Mouse (Mus musculus) right cerebral cortex, postnatal 4 days (tissue): ENCODE measurements around the gene Rnf150.
A peak's percentile ranks its signal among the peaks of the same experiment; 100 is the strongest.
"Not testable (repeated sequence)": the region's sequence is repeated elsewhere in the genome, so short reads cannot be mapped to it uniquely, and the experiment has no call there.

Experiments
- DNase-seq: peaks from one replicate; pipeline ENCODE4 v3.0.0-alpha.2; 2022

Gene Rnf150

DNA sequence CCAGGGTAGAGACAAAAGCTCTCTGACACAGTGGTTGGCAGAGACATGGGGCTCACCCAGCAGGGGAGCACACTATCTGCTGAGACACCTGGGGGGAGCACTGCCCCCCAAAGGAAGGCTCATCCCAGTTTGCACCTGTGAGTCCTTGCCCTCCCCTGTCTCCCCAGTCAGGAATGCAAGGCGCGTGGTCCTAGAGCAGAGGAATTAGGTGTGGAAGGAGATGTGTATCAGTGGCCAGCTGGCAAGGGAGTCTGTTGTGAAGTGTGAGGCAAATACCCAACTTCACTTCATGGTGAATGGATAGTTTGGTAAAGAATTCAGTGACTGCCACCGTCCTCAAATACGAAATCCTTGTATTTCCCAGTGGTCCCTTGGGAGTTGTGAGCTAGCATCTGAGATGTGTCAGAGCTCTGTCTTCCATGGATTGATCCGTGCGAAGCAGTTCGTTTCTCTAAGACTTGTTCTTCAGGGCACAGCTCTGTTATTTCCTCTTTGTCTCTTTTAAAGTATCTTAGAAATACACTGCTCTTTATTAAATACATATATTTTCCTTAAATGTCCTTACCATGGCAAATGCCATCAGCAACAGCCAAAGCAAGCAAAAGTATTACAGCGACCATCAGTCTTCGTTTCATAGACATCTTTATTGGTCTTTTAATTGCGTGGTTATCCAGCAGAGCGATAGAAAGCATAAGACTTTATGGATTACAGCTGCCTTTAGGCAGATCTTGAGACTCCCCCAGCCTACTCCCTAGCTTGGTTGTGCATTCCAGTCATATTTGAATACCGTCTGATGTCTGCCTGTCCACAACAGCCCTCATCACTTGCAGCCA is 215.8 kb downstream of the Rnf150 start:
- DNase-seq: no peak

DNA sequence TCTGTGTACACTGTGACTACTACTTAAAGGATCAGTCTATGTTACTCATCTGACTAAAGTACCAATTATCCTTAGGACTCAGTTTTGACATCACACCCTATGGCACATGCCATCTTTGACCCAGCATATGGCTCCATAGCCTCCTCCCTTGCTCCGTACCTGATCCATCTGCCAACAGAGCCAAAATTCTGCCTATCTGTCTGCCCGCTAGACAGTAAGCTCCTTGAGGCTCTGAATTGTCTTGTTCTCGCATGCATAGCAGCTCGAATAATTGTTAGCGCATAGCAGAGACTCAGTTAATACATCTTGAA is 216.3 kb downstream of the Rnf150 start:
- no peak for DNase-seq

DNA sequence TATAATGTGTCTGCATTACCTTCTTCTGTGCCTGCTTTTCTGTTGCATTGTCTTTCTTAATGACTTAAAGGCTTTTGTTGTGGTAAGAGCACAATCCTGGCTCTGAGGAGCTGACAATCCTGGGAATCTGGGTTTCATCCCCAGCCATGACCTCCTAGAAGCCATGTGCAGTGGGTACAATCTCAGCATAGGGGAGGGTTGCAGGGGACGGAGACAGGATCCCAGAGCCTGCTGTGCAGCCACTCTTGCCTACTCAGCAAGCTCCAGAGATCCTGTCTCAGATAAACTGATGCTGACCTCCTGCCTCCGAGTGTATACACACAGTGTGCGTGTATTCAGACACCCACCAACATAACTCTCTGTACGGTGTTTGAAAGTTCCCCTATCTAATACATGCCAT is 218.1 kb downstream of the Rnf150 start:
- DNase-seq: no peak

DNA sequence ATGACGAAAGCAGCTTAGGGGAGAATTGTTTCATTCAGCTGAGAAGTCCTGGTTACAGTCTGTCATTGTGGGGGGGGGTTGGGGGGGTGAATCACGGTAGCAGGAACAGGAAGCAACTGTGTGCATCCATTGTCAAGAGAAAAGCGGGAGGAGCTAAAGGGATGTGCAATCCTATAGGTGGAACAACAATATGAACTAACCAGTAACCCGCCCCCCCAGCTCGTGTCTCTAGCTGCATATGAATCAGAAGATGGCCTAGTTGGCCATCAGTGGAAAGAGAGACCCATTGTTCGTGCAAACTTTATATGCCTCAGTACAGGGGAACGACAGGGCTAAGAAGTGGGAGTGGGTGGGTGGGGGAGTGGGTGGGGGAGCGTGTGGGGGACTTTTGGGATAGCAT is 218.7 kb downstream of the Rnf150 start:
- DNase-seq: not testable (repeated sequence)

DNA sequence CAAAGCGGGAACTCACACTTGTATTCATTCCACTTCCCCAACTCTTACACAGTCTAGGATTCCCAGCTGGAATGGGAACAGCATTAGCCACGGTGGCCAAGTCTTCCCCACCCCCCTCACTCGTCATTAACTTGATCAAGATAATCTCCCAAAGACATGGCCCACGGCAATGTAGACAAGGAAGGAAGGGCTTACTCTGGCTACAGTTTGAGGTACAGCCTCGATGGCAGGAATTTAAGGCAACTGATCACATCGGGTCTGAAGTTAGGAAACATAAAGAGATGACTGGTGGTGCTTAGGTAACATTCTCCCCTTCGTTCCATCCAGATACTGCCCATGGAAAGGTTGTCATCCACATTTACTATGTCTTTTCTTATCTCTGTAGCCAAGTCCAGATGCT is 219.1 kb downstream of the Rnf150 start:
- no peak for DNase-seq

DNA sequence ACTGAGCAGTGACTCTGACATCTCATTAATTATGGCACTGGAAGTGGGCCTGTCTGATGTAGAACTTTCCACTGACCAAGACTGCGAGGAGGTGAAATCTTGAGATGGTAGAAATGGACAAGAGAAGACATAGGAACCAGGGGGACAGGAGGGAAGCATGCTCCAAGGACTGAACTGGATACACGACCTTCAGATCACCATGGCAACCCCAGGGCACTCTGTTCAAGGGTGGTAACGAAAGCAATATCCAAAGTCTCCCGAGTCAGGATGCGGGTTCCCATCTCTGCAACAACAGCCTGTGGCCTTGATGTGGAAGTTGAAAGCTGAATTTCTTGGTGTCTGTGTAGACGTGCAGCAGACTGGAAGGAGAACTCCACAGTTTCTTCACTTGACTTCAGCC is 220.3 kb downstream of the Rnf150 start:
- no peak for DNase-seq

DNA sequence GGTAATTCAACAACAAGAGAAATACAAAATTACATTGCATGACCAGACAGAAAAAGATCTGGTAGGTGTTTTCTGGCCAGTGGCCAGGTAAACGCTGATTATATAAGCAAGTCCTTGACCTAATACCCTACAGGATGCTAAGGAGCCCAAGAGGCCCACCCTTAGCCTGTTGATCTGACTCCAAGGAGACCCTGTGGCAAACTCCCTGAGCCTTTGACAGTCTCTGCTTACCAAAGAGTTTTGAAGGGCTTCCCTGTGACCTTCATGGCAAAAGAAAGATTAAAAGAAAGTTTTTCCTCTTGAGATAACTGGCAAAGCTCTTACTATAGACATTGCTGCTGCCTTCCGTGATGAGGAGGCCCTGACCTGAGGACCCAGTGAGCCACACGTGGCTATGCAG is 222.4 kb downstream of the Rnf150 start:
- no peak for DNase-seq

DNA sequence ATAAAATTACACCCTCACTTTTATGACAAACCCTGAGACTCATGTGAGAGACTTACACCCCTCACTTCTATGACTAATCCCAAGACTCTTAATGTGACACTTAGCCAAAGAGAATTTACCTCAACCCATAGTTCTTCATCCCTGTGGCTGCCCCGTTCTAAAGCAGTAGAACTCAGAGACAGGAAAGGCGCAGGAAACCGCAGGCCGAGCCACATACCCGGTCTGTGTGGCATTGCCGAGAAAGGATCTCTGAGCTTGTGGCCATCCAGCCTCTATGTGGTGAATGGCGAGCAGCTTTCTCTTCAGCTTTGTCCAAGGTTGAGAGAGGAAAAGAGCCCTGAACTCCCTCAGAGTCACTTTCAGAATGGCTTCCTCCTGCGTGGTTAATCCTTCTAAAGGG is 223.5 kb downstream of the Rnf150 start:
- DNase-seq: no peak

DNA sequence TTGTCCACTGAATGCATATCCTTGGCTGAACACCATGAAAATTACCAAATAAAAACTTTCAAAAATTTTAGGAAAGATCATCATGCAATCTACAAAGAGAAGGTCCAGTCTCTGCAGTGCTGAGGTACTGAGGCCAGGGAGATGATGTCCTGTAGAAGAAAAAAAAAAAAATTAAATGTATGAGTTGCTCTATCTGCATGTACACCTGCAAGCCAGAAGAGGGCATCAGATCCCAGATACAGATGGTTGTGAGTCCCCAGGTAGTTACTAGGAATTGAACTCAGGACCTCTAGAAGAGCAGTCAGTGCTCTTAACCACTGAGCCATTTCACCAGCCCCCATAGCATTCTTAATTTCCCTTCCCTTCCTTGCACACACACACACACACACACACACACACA is 224.4 kb downstream of the Rnf150 start:
- no peak for DNase-seq

DNA sequence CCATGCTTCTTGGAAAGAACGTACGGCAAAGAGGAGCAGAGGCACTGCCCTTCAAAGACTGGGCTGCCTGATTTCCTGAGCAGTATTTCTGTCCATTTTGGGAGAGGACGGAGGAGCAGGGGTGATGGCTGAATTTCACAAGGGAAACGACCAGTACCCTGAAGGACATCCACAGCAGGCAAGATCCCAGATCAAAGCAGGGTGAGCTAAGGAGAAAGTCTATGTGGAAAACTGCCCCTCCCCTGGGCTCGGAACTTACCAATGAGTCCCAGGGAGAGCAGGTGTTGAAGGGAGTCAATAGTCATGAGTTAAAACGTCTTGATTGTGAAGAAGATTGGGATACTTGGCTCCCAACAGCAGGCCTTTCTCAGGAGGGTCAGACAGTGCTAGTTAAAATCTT is 225.0 kb downstream of the Rnf150 start:
- no peak for DNase-seq

DNA sequence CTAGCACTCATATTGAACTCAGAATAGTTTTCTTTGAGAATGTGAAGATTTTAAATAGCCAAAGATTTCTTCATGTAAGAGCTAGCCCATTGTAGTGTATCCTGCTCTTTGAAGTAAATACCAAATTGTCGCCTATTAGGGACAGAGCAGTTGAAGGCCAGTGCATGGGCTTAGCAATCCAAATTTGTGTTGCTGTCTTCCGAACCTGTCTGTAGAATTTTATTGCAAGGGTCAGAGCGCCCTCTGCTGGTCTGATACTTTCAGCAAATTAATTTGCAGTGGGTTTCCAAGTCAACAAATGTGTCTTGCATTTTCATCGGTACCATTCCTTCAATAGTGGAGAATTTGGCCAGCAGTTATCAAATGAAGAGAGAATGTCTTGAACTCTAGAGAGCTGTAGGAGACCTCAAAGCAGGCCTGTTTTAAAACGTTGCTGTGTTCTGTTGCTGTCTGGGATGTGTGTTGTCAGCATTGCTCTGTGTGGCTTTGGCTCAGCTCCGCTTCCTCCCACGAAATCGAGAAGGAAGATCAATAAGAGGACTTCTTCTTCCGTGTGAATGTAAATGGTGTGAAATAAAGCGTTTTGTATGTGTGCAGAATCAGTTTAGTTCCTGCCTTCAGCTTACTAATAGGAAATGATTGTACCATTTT is 226.3 kb downstream of the Rnf150 start:
- DNase-seq: peak; percentile 97

DNA sequence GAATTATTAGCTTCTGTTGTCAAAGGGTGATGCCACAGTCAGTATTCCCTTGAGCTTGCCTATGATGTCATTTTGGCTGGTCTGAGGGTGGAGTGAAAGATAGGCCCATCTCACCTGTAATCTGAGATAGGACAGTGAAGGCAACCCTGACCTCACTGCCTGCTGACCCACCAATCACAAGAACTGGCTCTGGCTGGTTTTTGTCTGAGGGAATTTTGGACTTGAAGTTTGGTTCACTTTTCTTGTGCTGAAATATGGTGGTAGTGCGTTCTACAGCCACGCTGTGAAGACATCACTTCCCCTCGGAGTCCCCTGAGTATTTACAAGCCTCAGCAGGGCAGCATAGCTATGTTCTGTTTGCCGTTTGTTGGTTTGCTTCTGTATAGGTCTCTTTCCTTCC is 227.3 kb downstream of the Rnf150 start:
- no peak for DNase-seq

DNA sequence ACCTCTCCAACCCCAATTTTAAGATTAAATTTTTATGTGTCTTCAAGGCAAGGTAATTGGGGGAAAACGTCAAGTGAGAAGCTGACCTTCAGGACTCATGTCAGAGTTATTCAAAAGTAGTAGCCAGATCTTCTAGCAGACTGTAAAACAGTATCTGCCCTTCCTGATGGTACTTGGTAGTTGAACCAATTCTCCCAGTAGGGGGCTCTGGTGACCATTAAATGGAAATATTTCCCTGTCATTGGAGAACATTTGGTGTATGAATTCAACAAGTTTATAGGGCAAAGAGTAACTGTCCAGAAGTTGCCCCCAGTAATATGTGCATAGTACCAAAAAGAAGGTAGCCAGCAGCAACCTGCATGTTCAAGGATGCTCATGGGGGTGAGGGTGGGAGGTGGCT is 236.9 kb downstream of the Rnf150 start:
- peak; percentile 38 for DNase-seq

DNA sequence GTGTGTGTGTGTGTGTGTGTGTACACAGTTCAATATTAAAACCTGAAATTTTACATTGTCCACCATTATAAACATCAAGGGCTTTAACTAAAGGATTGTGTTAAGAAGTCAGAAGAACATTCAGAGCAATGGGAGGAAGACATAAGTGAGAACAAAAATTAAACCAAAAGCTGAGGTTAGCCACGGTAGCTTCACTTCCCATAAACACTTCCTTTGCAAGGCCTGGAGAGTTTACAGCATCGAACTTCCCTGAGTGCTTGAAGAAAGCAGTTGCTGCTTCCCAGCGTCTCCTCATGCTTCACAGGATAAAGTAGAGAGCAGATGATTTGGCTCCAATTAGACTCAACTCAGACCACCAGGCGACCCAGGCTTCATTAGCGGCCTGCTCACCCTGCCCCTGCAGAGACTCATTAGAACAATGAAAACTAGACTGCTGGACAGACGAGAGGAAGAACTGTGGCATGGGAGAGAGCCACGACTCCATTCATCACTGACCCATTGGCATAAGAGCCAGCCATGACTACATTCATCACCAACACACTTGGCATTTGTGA is 239.9 kb downstream of the Rnf150 start:
- DNase-seq: no peak

DNA sequence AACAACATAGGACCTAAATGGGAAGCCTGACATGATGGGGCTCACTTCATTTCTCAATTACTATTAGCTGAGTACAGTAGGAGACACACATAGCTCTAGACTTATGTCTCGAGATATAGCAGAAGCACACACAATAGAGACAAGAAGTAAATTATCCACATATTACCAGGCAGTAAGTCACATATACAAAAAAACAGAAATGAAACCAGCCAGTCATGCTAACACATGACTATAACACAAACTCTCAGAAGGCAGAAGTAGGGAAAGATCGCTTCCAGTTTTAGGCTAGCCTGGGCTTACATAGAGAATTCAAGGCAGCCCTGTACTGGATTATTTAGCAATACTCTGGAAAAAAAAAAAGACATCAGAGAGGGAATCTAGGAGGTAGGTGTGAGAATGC is 240.8 kb downstream of the Rnf150 start:
- no peak for DNase-seq

DNA sequence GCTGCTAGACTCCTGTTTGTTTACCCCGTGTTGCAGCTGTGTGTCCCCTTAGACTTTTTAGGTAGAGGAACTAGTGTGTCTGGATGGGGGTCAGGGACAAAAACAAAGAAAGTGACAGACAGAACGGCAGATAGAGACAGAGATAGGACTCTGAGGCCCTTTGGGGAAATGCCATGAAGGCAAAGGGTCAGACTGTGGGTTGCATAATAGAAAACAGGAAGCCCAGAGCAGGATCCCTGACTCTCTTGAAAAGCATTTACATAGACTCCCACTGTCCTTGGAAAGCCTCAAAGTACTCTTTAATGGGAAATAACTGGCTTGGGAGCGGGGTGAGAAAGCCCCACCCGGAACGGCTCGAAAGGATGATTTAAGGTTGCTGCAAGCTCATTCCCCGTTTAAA is 246.6 kb downstream of the Rnf150 start:
- no peak for DNase-seq

DNA sequence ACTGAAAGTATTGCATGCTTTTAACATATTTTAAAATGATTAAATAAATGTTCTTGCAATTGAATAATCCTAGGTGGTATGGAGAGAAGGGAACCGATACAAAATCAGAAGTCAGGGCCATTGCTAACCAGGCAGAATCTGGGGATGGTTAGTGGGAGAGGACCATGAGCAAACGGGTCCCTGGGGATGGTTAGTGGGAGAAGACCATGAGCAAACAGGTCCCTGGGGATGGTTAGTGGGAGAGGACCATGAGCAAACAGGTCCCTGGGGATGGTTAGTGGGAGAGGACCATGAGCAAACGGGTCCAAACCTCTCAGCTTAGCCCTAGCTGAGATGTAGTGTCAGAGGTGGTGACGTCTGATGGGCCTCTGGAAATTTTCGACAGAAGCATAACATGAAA is 247.0 kb downstream of the Rnf150 start:
- no peak for DNase-seq

DNA sequence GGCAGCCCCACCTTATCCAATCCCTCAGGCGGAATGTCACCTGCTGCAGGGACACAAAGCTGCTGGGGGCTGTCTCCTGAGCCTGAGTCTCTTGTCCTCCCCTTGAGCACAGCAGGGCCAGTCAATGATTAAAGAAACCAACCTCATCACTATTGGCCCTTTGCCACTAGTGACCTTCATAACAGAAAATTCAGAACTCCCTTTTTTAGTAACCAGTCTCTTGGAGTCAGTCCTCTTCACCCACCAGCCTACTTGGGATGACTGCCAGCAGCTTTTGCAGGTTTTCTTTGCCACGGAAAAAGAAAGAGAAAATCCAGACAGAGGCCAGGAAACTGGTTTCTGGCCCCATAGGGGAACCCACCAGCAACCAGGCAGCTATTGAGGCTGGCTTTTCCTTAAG is 271.9 kb downstream of the Rnf150 start:
- DNase-seq: no peak

DNA sequence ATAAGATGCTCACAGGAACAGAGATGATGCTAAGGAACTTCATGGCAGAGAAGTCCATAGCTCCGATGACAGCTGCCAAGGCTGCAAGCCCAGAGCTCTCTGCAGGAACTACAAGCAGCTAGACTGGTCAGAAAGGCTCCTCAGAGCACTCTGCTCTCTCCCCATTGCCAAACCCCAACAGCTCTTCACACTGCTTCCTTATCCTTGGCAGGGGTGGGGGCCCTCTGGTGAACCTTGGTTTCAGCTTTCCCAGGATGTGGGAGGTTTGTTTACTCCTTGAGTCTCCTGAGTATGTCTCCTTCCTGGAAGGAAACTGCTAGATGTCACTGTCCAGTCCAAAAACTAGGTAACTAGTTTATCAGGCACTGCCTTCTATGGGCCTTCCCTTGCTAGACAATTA is 276.9 kb downstream of the Rnf150 start:
- DNase-seq: no peak

DNA sequence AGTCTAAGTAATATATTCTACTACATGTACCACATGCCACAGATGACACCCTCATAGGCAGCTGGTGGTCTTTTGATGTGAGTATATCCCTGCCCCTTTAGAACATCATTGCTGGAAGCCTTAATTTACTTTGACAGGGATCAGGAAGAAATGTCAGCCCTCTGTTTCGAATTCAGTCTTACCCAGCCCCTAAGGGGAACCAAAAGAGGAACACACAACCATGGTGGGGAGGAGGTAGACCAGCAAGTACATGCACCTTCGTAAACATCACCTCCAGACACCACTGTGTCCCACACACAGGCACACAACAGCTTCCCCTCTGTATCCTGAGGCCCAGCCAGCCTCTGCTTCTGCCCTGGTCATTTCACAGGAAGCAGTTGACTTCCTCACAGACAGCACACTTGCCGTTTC is 277.6 kb downstream of the Rnf150 start:
- DNase-seq: no peak
